Mouse (Mus musculus): ENCODE results near the gene Cep83. TPM values are rescaled to one million over a fixed set of nuclear protein-coding genes. Genes with fewer than 3 reads are reported as not detected.

The Cep83 gene
- polyA plus RNA-seq, 1 experiment from 2014 or later: 20.7 TPM

- Histone ChIP-seq H3K36me3 (ENCODE audit: control insufficient read depth, insufficient read depth, low read length) (no peaks in the 10 kb centered on the region), H3K4me1 (ENCODE audit: control insufficient read depth, insufficient read depth, low read length) (peaks cover 9% of the 10 kb centered on the region), H3K9me3 (replicated peaks; ENCODE audit: control insufficient read depth, low read length) (no peaks in the 10 kb centered on the region), H3K9ac (ENCODE audit: low read depth, low read length) (no peak overlapping the region), H3K4me3 (ENCODE audit: low read depth, low read length) (no peak overlapping the region), H3K27me3 (ENCODE audit: control insufficient read depth, insufficient read depth, low read length) (no peaks in the 10 kb centered on the region; the same call in 1 of the 2 replicates), H3K27ac (ENCODE audit: low read depth, low read length) (no peak overlapping the region), H3K4me2 (no peak overlapping the region)
- 90% methylated on average over 5 of the region's 5 CpGs for WGBS (ENCODE audit: insufficient replicate concordance)
- ATAC-seq (replicated peaks; ENCODE audit: insufficient number of reproducible peaks, low FRiP score, low TSS enrichment): no peak
Measured at GRCm38 (mm10) chr10:94794666-94795244, 106.3 kb downstream of the Cep83 start.

GRCm38 (mm10) chr10:94798128-94798527, 109.7 kb downstream of the Cep83 start:
- no peak overlapping the region for H3K4me2 ChIP-seq
- 28% methylated on average over 5 of the region's 5 CpGs for WGBS (ENCODE audit: insufficient replicate concordance)
- no peak for ATAC-seq (replicated peaks; ENCODE audit: insufficient number of reproducible peaks, low FRiP score, low TSS enrichment)

GRCm38 (mm10) chr10:94799485-94800239, 111.2 kb downstream of the Cep83 start:
- H3K4me2 ChIP-seq: no peak overlapping the region
- H3K9ac ChIP-seq (ENCODE audit: low read depth, low read length): no peak overlapping the region
- H3K4me1 ChIP-seq (ENCODE audit: control insufficient read depth, insufficient read depth, low read length): peaks cover 29% of the 10 kb centered on the region
- H3K27me3 ChIP-seq (ENCODE audit: control insufficient read depth, insufficient read depth, low read length): no peaks in the 10 kb centered on the region; the same call in 1 of the 2 replicates
- no peaks in the 10 kb centered on the region for H3K36me3 ChIP-seq (ENCODE audit: control insufficient read depth, insufficient read depth, low read length)
- H3K9me3 ChIP-seq (replicated peaks; ENCODE audit: control insufficient read depth, low read length): no peaks in the 10 kb centered on the region
- no peak overlapping the region for H3K4me3 ChIP-seq (ENCODE audit: low read depth, low read length)
- WGBS (ENCODE audit: insufficient replicate concordance): 47% methylated on average over 2 of the region's 2 CpGs
- ATAC-seq (replicated peaks; ENCODE audit: insufficient number of reproducible peaks, low FRiP score, low TSS enrichment): no peak
- H3K27ac ChIP-seq (ENCODE audit: low read depth, low read length): no peak overlapping the region

More at GRCm38 (mm10) chr10:94798128-94798527, 109.7 kb downstream of the Cep83 start:
- Histone ChIP-seq H3K9ac (ENCODE audit: low read depth, low read length) (no peak overlapping the region), H3K9me3 (replicated peaks; ENCODE audit: control insufficient read depth, low read length) (no peaks in the 10 kb centered on the region), H3K4me3 (ENCODE audit: low read depth, low read length) (no peak overlapping the region), H3K27ac (ENCODE audit: low read depth, low read length) (no peak overlapping the region), H3K4me1 (ENCODE audit: control insufficient read depth, insufficient read depth, low read length) (peaks cover 22% of the 10 kb centered on the region), H3K27me3 (ENCODE audit: control insufficient read depth, insufficient read depth, low read length) (no peaks in the 10 kb centered on the region; the same call in 1 of the 2 replicates), H3K36me3 (ENCODE audit: control insufficient read depth, insufficient read depth, low read length) (no peaks in the 10 kb centered on the region)

GRCm38 (mm10) chr10:94800677-94801354, 112.4 kb downstream of the Cep83 start:
- 47% methylated on average over 7 of the region's 7 CpGs for WGBS (ENCODE audit: insufficient replicate concordance)
- H3K36me3 ChIP-seq (ENCODE audit: control insufficient read depth, insufficient read depth, low read length): no peaks in the 10 kb centered on the region
- no peaks in the 10 kb centered on the region; the same call in 1 of the 2 replicates for H3K27me3 ChIP-seq (ENCODE audit: control insufficient read depth, insufficient read depth, low read length)
- H3K9me3 ChIP-seq (replicated peaks; ENCODE audit: control insufficient read depth, low read length): no peaks in the 10 kb centered on the region
- peak; percentile 53 for ATAC-seq (replicated peaks; ENCODE audit: insufficient number of reproducible peaks, low FRiP score, low TSS enrichment)
- peaks cover 29% of the 10 kb centered on the region for H3K4me1 ChIP-seq (ENCODE audit: control insufficient read depth, insufficient read depth, low read length)
- H3K27ac ChIP-seq (ENCODE audit: low read depth, low read length): peak overlapping the region; percentile 12; the same call in 1 of the 2 replicates
- H3K4me2 ChIP-seq: no peak overlapping the region
- H3K4me3 ChIP-seq (ENCODE audit: low read depth, low read length): no peak overlapping the region
- no peak overlapping the region for H3K9ac ChIP-seq (ENCODE audit: low read depth, low read length)

- 59% methylated on average over 10 of the region's 10 CpGs for WGBS (ENCODE audit: insufficient replicate concordance)
- no peaks in the 10 kb centered on the region for H3K27me3 ChIP-seq (ENCODE audit: control insufficient read depth, insufficient read depth, low read length)
- H3K27ac ChIP-seq (ENCODE audit: low read depth, low read length): no peak overlapping the region
Measured at GRCm38 (mm10) chr10:94804029-94804908, 115.8 kb downstream of the Cep83 start.

GRCm38 (mm10) chr10:94804909-94805220, 116.4 kb downstream of the Cep83 start:
- H3K36me3 ChIP-seq (ENCODE audit: control insufficient read depth, insufficient read depth, low read length): no peaks in the 10 kb centered on the region
- 90% methylated on average over 1 of the region's 1 CpGs for WGBS (ENCODE audit: insufficient replicate concordance)
- no peaks in the 10 kb centered on the region for H3K9me3 ChIP-seq (replicated peaks; ENCODE audit: control insufficient read depth, low read length)

More at GRCm38 (mm10) chr10:94804029-94804908, 115.8 kb downstream of the Cep83 start:
- Histone ChIP-seq H3K4me2 (no peak overlapping the region), H3K36me3 (ENCODE audit: control insufficient read depth, insufficient read depth, low read length) (no peaks in the 10 kb centered on the region), H3K9ac (ENCODE audit: low read depth, low read length) (no peak overlapping the region), H3K9me3 (replicated peaks; ENCODE audit: control insufficient read depth, low read length) (no peaks in the 10 kb centered on the region), H3K4me1 (ENCODE audit: control insufficient read depth, insufficient read depth, low read length) (peaks cover 24% of the 10 kb centered on the region), H3K4me3 (ENCODE audit: low read depth, low read length) (no peak overlapping the region)
- ATAC-seq (replicated peaks; ENCODE audit: insufficient number of reproducible peaks, low FRiP score, low TSS enrichment): no peak

GRCm38 (mm10) chr10:94807323-94807722, 118.9 kb downstream of the Cep83 start:
- Histone ChIP-seq H3K9me3 (replicated peaks; ENCODE audit: control insufficient read depth, low read length) (no peaks in the 10 kb centered on the region), H3K9ac (ENCODE audit: low read depth, low read length) (no peak overlapping the region), H3K4me1 (ENCODE audit: control insufficient read depth, insufficient read depth, low read length) (peaks cover 7% of the 10 kb centered on the region), H3K4me3 (ENCODE audit: low read depth, low read length) (no peak overlapping the region), H3K36me3 (ENCODE audit: control insufficient read depth, insufficient read depth, low read length) (no peaks in the 10 kb centered on the region), H3K27me3 (ENCODE audit: control insufficient read depth, insufficient read depth, low read length) (no peaks in the 10 kb centered on the region), H3K27ac (ENCODE audit: low read depth, low read length) (no peak overlapping the region), H3K4me2 (no peak overlapping the region)
- ATAC-seq (replicated peaks; ENCODE audit: insufficient number of reproducible peaks, low FRiP score, low TSS enrichment): no peak
- WGBS (ENCODE audit: insufficient replicate concordance): 72% methylated on average over 7 of the region's 7 CpGs

More at GRCm38 (mm10) chr10:94804909-94805220, 116.4 kb downstream of the Cep83 start:
- peaks cover 19% of the 10 kb centered on the region for H3K4me1 ChIP-seq (ENCODE audit: control insufficient read depth, insufficient read depth, low read length)
- H3K4me3 ChIP-seq (ENCODE audit: low read depth, low read length): no peak overlapping the region
- H3K9ac ChIP-seq (ENCODE audit: low read depth, low read length): no peak overlapping the region
- no peak overlapping the region for H3K4me2 ChIP-seq
- ATAC-seq (replicated peaks; ENCODE audit: insufficient number of reproducible peaks, low FRiP score, low TSS enrichment): no peak
- no peak overlapping the region for H3K27ac ChIP-seq (ENCODE audit: low read depth, low read length)
- no peaks in the 10 kb centered on the region for H3K27me3 ChIP-seq (ENCODE audit: control insufficient read depth, insufficient read depth, low read length)

- WGBS (ENCODE audit: insufficient replicate concordance): 53% methylated on average over 6 of the region's 6 CpGs
- H3K27me3 ChIP-seq (ENCODE audit: control insufficient read depth, insufficient read depth, low read length): no peaks in the 10 kb centered on the region
- no peak overlapping the region for H3K4me3 ChIP-seq (ENCODE audit: low read depth, low read length)
- H3K4me2 ChIP-seq: no peak overlapping the region
- ATAC-seq (replicated peaks; ENCODE audit: insufficient number of reproducible peaks, low FRiP score, low TSS enrichment): no peak
- no peak overlapping the region for H3K27ac ChIP-seq (ENCODE audit: low read depth, low read length)
- peaks cover 7% of the 10 kb centered on the region for H3K4me1 ChIP-seq (ENCODE audit: control insufficient read depth, insufficient read depth, low read length)
- no peaks in the 10 kb centered on the region for H3K9me3 ChIP-seq (replicated peaks; ENCODE audit: control insufficient read depth, low read length)
- H3K9ac ChIP-seq (ENCODE audit: low read depth, low read length): no peak overlapping the region
- H3K36me3 ChIP-seq (ENCODE audit: control insufficient read depth, insufficient read depth, low read length): no peaks in the 10 kb centered on the region
Measured at GRCm38 (mm10) chr10:94808275-94808674, 119.8 kb downstream of the Cep83 start.

Data from heart, embryonic 11.5 days (tissue).